Mouse (Mus musculus): Measurements from ENCODE around the gene Lrp6.

DNA sequence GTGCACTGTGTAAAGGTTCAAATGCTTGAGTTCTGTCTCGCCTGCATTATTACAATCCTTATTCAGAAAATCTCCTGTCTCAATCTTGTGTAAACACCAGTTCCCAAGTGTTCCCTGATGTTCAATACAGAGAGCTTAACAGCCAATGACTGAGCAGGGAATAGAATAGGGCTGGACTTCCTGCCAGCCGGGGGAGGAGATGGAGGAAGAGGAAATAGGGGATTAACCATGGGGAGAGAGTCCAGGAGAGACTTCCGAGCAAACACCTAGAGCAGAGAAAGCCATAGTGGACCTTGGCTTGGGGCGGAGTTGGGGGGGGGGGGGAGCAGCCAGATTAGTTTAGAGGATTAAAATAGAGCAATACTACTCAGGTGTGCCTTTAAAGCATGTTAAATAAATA is 51.3 kb downstream of the Lrp6 start:
- TF ChIP-seq CTCF (IDR thresholded peaks at IDR 0.05; ENCODE audit: borderline replicate concordance, extremely low read depth, insufficient read depth, insufficient read length), result no peak
- TF ChIP-seq POLR2A (IDR thresholded peaks at IDR 0.05; ENCODE audit: borderline replicate concordance, extremely low read depth, insufficient read depth, insufficient read length, poor library complexity, severe bottlenecking), result no peak

All from brain, embryonic 14.5 days (tissue).